Mouse (Mus musculus): ENCODE data around the gene Gusb.

GRCm38 (mm10) chr5:129955792-129956191, 47.1 kb downstream of the Gusb start:
- TF ChIP-seq CTCF (IDR thresholded peaks at IDR 0.05; ENCODE audit: extremely low read depth, insufficient read depth, low read length) (no peak), POLR2A (IDR thresholded peaks at IDR 0.05; ENCODE audit: extremely low read depth, insufficient read depth, low read length) (no peak)
